Mouse (Mus musculus) gastrocnemius, postnatal 36 days (tissue): ENCODE results near the gene Ppt2. TPM values are rescaled to one million over a fixed set of nuclear protein-coding genes. Genes with fewer than 3 reads are reported as not detected.

Source experiments
- DNase-seq, 2 experiments: peaks; one replicate each; pipeline ENCODE4 v3.0.0; 2022
- intact Hi-C: fragments of 180-260 bp; cut with DNase I; formaldehyde crosslinking; loops from one replicate; pipeline ENCODE4 v1.15.1; 2025
- total RNA-seq, 2 experiments: library from RNA; stranded (reverse); gene quantifications; 2 replicates each; pipeline ENCODE4 v1.2.3; 2021

The Ppt2 gene
- total RNA-seq, 2 experiments from 2014 or later: 36.2 to 40.0 TPM

- intact Hi-C loops: loop anchor here (10.0 kb wide), 1 partner anchor 653 kb away; the partner anchor contains the start of gene Ddx39b
- DNase-seq: peak; percentile 74 to 91
Observed at GRCm38 (mm10) chr17:34591994-34592375, 36.3 kb downstream of the Ppt2 start.

DNA sequence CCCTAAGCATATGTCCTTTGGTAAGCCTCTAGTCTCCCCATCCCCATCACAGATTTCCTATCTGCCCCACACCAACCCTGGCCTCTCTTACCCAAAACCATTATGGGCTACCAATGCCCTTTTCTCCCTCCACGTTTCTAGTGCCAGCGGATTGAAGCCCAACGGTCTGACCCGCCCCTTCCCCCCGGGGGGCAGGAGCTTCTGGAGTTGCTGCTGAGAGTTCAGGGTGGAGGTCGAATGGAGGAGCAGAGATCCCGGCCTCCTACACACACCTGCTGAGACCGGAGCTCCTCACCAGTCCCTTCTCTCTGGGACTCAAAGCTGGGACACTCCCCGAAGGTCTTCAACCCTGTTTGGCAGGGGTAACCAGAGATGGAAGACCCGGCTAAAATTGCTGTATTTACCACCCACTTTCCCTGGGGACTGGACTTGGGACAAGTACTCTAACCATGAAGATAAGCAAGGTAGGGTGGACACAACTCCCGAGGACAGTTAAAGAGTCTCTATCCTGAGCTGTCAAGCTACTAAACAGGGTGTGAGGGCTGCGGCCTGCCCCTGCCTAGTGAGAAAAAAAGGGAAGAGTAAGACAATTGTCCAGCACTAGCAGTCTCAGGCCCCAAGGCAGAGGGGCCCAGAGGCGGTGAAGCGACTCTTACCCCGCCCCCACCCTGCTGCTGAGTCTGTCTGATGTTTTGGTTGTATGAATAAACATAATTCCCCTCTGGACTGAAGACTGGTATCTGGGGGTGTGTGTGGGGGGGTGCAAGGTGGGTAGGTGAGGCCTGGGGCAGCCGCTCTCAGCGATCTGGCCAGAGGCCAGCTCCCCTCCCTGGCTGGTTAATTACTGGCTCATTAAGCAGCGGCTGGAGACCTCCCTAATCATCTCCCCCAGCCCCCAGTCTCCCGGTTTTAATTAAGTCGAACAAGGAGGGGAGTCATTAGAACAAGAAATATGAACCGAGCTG is 37.0 kb downstream of the Ppt2 start, which contains the start of gene Pbx2:
Gene Pbx2 (plus strand): TSS at position 238 of the 965 bp plus-strand sequence.
- intact Hi-C loops: loop anchor here (10.0 kb wide), 1 partner anchor 653 kb away; the partner anchor contains the start of gene Ddx39b
- no peak for DNase-seq

GRCm38 (mm10) chr17:34590154-34590987 is 37.9 kb downstream of the Ppt2 start:
- no peak for DNase-seq
- intact Hi-C loops: loop anchor here (10.0 kb wide), 1 partner anchor 654 kb away; the partner anchor contains the start of gene Ddx39b

- DNase-seq: peak; percentile 66 to 72
- intact Hi-C loops: loop anchor here (10.0 kb wide), 1 partner anchor 655 kb away; the partner anchor contains the start of gene Ddx39b
Observed at GRCm38 (mm10) chr17:34589681-34590101, 38.6 kb downstream of the Ppt2 start, which contains the start of gene Gpsm3. TSS of gene Gpsm3 (plus strand) at chr17:34589806.

GRCm38 (mm10) chr17:34589206-34589605 is 39.1 kb downstream of the Ppt2 start:
- no peak for DNase-seq
- intact Hi-C loops: no loop called here

- intact Hi-C loops: no loop called here
- no peak for DNase-seq
Observed at GRCm38 (mm10) chr17:34588767-34589166, 39.5 kb downstream of the Ppt2 start.

DNA sequence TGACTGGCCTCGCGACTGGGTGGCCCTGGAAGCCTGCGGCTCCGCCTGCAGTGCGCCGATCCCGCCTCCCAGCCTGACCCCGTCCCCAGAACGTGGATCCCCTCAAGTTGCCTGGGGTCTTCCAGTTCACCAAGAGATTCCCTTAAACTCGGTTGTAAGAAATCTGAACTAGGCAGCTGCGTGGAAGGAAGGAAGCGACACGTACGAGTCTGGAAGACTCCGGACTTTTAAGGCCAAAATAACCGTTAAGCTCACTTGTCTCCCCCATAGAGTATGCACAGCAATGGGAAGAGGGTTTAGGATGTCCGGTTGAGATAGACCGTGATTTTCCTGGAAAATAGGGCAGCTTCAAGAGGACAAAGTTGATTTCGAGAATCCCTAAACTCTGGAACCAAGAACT is 40.5 kb downstream of the Ppt2 start:
- intact Hi-C loops: no loop called here
- no peak for DNase-seq

DNA sequence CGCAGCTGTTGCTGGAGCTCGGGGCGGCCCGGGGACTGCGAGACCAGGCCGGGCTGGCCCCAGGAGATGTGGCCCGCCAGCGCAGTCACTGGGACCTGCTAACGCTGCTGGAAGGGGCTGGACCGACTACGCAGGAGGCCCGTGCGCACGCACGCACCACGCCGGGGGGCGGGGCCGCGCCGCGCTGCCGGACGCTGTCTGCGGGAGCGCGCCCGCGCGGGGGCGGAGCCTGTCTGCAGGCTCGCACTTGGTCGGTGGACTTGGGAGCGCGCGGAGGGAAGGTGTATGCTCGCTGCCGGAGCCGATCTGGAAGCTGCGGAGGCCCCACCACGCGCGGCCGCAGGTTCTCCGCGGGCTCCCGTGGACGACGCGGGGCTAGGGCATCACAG is 40.9 kb downstream of the Ppt2 start:
- peak; percentile 94 to 98 for DNase-seq
- intact Hi-C loops: no loop called here

DNA sequence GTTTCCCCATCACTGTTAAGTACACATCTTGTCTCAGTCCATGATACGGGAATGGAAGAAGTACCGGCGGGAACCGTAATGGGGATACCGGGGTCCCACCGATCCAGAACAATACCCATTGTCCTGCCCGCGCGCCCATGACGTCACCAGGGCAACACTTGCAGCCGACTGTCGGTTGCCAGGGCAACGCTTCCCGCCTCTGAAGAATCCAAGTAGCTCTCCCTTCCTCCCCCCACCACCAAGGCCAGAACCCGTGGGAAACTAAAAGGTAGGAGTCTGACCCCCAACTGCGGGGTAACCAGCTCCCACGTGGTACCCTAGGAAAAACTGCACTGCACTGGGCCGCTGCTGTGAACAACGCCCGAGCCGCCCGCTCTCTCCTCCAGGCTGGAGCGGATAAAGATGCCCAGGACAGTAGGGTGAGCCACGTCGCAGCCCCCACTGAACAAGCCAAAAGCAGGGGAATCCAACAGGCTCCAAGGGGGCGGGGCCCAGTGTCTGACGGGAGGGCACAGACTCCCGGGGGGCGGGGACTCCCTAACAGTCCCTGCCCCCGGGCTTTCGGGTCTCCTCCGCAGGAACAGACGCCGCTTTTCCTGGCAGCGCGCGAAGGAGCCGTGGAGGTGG is 41.4 kb downstream of the Ppt2 start:
- intact Hi-C loops: no loop called here
- DNase-seq: peak in 1 of 2 experiments; percentile 81

DNA sequence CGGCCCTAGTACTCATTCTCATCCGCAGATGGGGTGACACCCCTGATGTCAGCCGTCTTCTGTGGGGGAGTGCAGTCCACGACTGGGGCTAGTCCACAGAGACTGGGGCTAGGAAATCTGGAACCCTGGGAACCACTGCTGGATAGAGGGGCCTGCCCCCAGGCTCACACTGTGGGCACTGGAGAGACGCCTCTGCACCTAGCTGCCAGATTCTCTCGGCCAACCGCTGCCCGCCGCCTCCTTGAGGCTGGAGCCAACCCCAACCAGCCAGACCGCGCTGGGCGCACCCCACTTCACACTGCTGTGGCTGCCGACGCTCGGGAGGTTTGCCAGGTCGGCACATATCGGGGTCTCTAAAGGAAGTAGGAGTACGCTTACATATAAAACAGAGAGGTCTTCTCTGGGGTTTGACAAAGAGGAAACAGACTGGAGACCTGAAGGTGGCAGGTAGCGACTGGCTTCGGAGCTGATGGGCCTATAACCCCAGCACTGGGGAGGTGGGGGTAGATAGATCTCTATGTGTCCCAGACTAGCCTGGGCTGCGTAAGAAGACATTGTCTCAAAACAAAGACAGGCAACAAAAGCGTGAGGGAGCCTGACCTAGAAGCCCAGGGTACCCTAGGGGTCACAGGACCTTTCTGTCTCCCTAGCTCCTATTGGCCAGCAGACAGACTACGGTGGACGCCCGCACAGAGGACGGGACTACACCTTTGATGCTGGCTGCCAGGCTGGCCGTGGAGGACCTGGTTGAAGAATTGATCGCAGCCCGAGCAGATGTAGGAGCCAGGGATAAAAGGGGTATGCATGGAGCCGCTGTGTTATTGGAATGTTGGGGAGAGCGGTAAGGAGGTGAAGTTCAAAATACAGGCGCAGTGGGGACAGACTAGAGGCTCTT is 42.2 kb downstream of the Ppt2 start:
- intact Hi-C loops: no loop called here
- DNase-seq: no peak

DNA sequence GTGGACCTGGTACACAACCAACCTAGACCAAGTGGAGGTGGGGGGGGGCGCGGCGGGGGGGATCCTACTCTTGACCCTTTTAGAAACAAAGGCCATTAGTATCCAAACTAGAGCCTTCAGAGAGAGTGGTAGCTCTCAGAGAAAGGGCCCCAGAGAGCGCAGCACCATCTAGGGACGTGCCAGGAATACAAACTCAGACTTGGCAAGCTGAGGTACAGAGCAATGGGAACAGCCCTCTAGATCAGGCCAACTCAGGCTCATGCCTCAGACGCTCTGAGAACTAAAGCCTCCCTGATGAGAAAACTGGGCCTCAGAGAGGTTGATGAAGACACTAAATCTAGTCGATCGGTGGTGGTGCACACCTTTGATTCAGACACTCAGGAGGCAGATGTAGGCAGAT is 43.2 kb downstream of the Ppt2 start:
- no peak for DNase-seq
- intact Hi-C loops: no loop called here

- intact Hi-C loops: no loop called here
- DNase-seq: no peak
Observed at GRCm38 (mm10) chr17:34583819-34584218, 44.5 kb downstream of the Ppt2 start.

GRCm38 (mm10) chr17:34583397-34583796 is 44.9 kb downstream of the Ppt2 start:
- intact Hi-C loops: no loop called here

DNA sequence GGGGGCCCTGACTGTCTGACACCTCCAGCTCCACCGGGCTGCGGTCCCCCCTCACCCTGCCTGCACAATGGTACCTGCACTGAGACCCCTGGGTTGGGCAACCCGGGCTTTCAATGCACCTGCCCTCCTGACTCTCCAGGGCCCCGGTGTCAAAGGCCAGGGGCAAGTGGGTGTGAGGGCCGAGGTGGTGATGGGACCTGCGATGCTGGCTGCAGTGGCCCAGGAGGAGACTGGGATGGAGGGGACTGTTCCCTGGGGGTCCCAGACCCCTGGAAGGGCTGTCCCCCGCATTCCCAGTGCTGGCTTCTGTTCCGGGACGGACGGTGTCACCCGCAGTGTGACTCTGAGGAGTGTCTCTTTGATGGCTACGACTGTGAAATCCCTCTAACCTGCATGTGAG is 45.8 kb downstream of the Ppt2 start:
- DNase-seq: no peak
- intact Hi-C loops: no loop called here

More at GRCm38 (mm10) chr17:34583397-34583796, 44.9 kb downstream of the Ppt2 start:
- DNase-seq: no peak

GRCm38 (mm10) chr17:34578070-34578469 is 50.2 kb downstream of the Ppt2 start:
- DNase-seq: no peak
- intact Hi-C loops: no loop called here

DNA sequence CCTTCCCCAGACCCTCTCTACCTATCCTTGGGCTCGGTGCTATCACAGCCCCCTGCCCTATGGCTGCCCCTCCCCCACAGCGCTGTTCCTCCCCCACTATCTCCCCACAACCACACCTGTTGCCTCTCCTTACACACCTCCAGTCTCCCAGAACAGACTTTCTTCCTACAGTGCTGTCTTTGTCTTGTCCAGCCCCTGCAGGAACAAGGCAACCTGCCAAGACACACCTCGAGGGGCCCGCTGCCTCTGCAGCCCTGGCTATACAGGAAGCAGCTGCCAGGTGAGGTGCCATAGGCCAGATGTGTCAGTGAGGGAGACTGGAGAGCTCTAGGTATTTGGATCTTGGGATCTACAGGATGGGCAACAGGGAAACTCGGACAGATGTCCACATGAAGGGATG is 51.7 kb downstream of the Ppt2 start:
- intact Hi-C loops: no loop called here
- no peak for DNase-seq

DNA sequence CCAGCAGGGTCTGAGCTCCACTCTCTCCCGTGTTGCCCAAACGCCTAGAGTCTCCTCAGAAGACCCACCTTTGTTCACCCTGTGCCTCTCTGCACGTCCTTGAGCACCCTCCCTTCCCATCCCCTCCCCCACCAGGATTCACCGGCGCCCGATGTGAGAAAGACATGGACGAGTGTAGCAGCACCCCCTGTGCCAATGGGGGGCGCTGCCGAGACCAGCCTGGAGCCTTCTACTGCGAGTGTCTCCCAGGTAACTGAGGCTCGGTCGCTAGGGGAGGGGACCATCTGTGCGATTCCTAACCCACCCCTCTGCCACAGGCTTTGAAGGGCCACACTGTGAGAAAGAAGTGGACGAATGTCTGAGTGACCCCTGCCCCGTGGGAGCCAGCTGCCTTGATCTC is 55.9 kb downstream of the Ppt2 start:
- intact Hi-C loops: loop anchor here (5.0 kb wide), 1 partner anchor 45 kb away; the partner anchor contains the start of gene Egfl8
- no peak for DNase-seq

DNA sequence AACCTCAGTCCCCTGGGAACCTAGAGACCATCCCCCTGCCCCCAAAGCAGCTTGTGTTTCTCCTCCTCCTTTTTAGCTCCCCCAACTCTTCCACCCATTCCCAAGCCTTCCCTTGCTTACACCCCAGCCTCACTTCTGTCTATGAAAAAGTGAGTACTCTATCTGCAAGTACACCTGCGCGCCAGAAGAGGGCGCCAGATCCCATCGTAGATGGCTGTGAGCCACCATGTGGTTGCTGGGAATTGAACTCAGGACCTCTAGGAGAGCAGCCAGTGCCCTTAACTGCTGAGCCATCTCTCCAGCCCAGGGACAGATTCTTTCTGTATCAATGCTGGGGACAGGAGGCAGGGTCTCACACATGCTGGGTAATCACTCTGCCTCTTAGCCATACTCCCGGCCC is 56.4 kb downstream of the Ppt2 start:
- DNase-seq: no peak
- intact Hi-C loops: loop anchor here (5.0 kb wide), 1 partner anchor 45 kb away; the partner anchor contains the start of gene Egfl8

GRCm38 (mm10) chr17:34569919-34570318 is 58.4 kb downstream of the Ppt2 start:
- intact Hi-C loops: loop anchor here (5.0 kb wide), 1 partner anchor 47 kb away; the partner anchor contains the start of gene Egfl8
- DNase-seq: no peak
